Mouse (Mus musculus) mouse embryonic stem cell (cell line): ENCODE data around the gene Prr7.

Experiments used
- in situ Hi-C, 2 experiments: fragments of 300-500 bp; cut with MboI; formaldehyde crosslinking; loops; 1 replicate in 1 of 2; 3 replicates in 1 of 2; pipeline ENCODE4 v1.14.3; 2019 to 2020; ENCODE audit warnings: low sequenced_read_pairs in 2 of 2, low pct_unique_long_range_greater_than_20kb in 1 of 2, mixed read lengths in 1 of 2; ENCODE audit not compliant: unreplicated experiment in 1 of 2

The Prr7 gene

GRCm38 (mm10) chr13:55472132-55473022 lies 8.3 kb downstream of the Prr7 start:
- in situ Hi-C loops = loop anchor here in 1 of 2 experiments (10.0 kb wide), 1 partner anchor 68 kb away; no protein-coding TSS in a partner anchor

- in situ Hi-C loops = loop anchor here in 1 of 2 experiments (10.0 kb wide), 1 partner anchor 68 kb away; no protein-coding TSS in a partner anchor
These were observed 9.2 kb downstream of the Prr7 start for GRCm38 (mm10) chr13:55473076-55473831.

GRCm38 (mm10) chr13:55473961-55474360 lies 9.9 kb downstream of the Prr7 start:
- in situ Hi-C loops = loop anchor here in 1 of 2 experiments (10.0 kb wide), 1 partner anchor 69 kb away; no protein-coding TSS in a partner anchor

GRCm38 (mm10) chr13:55474621-55475069 lies 10.6 kb downstream of the Prr7 start:
- in situ Hi-C loops = loop anchor here (5.0 to 10.0 kb wide), 3 partner anchors 48 to 70 kb away; partner anchors contain the start of gene Ddx41 (in 1 of the 2)

GRCm38 (mm10) chr13:55475750-55476149 lies 11.7 kb downstream of the Prr7 start:
- in situ Hi-C loops = loop anchor here (5.0 to 10.0 kb wide), 3 partner anchors 47 to 71 kb away; partner anchors contain the start of gene Ddx41 (in 1 of the 2)

GRCm38 (mm10) chr13:55476256-55476655 lies 12.2 kb downstream of the Prr7 start:
- in situ Hi-C loops = loop anchor here (5.0 to 10.0 kb wide), 3 partner anchors 46 to 71 kb away; partner anchors contain the start of gene Ddx41 (in 1 of the 2)

GRCm38 (mm10) chr13:55477492-55477891 lies 13.4 kb downstream of the Prr7 start:
- in situ Hi-C loops = loop anchor here (5.0 to 10.0 kb wide), 3 partner anchors 45 to 73 kb away; partner anchors contain the start of gene Ddx41 (in 1 of the 2)

- in situ Hi-C loops = loop anchor here (5.0 to 10.0 kb wide), 3 partner anchors 44 to 73 kb away; partner anchors contain the start of gene Ddx41 (in 1 of the 2)
These were observed 14.0 kb downstream of the Prr7 start for GRCm38 (mm10) chr13:55478036-55478435.

GRCm38 (mm10) chr13:55479008-55479407 lies 14.9 kb downstream of the Prr7 start:
- in situ Hi-C loops = loop anchor here (5.0 to 10.0 kb wide), 3 partner anchors 43 to 74 kb away; partner anchors contain the start of gene Ddx41 (in 1 of the 2)

GRCm38 (mm10) chr13:55479929-55480328 lies 15.9 kb downstream of the Prr7 start:
- in situ Hi-C loops = loop anchor here (5.0 to 10.0 kb wide), 3 partner anchors 42 to 75 kb away; partner anchors contain the start of gene Ddx41 (in 1 of the 2)

GRCm38 (mm10) chr13:55482542-55482941 lies 18.5 kb downstream of the Prr7 start:
- in situ Hi-C loops = no loop called here

GRCm38 (mm10) chr13:55483071-55483470 lies 19.0 kb downstream of the Prr7 start:
- in situ Hi-C loops = no loop called here

GRCm38 (mm10) chr13:55483593-55483992 lies 19.5 kb downstream of the Prr7 start:
- in situ Hi-C loops = no loop called here

GRCm38 (mm10) chr13:55484520-55485088 lies 20.5 kb downstream of the Prr7 start:
- in situ Hi-C loops = no loop called here

GRCm38 (mm10) chr13:55486029-55486794 lies 22.1 kb downstream of the Prr7 start:
- in situ Hi-C loops = no loop called here

- in situ Hi-C loops = no loop called here
These were observed 23.0 kb downstream of the Prr7 start for GRCm38 (mm10) chr13:55486916-55487577.
